Mouse (Mus musculus) kidney, embryonic 16.5 days (tissue): ENCODE measurements around the gene Zkscan3. TPM values are rescaled to one million over a fixed set of nuclear protein-coding genes. Genes with fewer than 3 reads are reported as not detected.
A peak's percentile ranks its signal among the peaks of the same experiment; 100 is the strongest.

Source experiments
- ATAC-seq: fragments of 200-750 bp; cut with Nextera tagmentation; 2 replicates; pipeline ENCODE4 v1.8.0; 2017; ENCODE audit warnings: moderate TSS enrichment; ENCODE audit not compliant: low FRiP score, low TSS enrichment
- H3K27ac ChIP-seq: fragments of 300-500 bp; sonication (generic); 2 replicates; pipeline ENCODE4 v1.5.1; 2014; ENCODE audit warnings: low read length
- H3K27me3 ChIP-seq: fragments of 300-500 bp; sonication (generic); 2 replicates; pipeline ENCODE4 v1.6.1; 2014; ENCODE audit warnings: low read length, control low read depth, mixed read lengths; ENCODE audit not compliant: insufficient read depth
- H3K36me3 ChIP-seq: fragments of 300-500 bp; sonication (generic); 2 replicates; pipeline ENCODE4 v1.6.1; 2014; ENCODE audit warnings: low read length, control low read depth, mixed read lengths; ENCODE audit not compliant: insufficient read depth
- H3K4me1 ChIP-seq: fragments of 300-500 bp; sonication (generic); 2 replicates; pipeline ENCODE4 v1.6.1; 2014; ENCODE audit warnings: low read length, control low read depth, mixed read lengths; ENCODE audit not compliant: insufficient read depth
- H3K4me2 ChIP-seq: fragments of 300-500 bp; sonication (generic); replicated peaks from 2 replicates; pipeline ENCODE4 v1.6.1; 2014; ENCODE audit warnings: low read depth, low read length
- H3K4me3 ChIP-seq: fragments of 300-500 bp; sonication (generic); 2 replicates; pipeline ENCODE4 v1.5.1; 2014; ENCODE audit warnings: mild to moderate bottlenecking, low read length
- H3K9ac ChIP-seq: fragments of 300-500 bp; sonication (generic); replicated peaks from 2 replicates; pipeline ENCODE4 v1.6.1; 2014; ENCODE audit warnings: low read length
- H3K9me3 ChIP-seq: fragments of 300-500 bp; sonication (generic); 2 replicates; pipeline ENCODE4 v1.6.1; 2016; ENCODE audit warnings: low read length, control low read depth
- WGBS: fragments of 180-500 bp; shearing (Covaris S2); extraction: QIAGEN DNeasy Blood & Tissue Kit; methylation state at CpG from one replicate; pipeline ENCODE4 v1.1.7; 2014; 5-methylcytosine and 5-hydroxymethylcytosine counted together
- polyA plus RNA-seq: library from polyadenylated mRNA; unstranded; fragments of >200 nt; fragmentation: Nextera tagmentation; extraction: Ambion mirVana; gene quantifications from 2 replicates; pipeline ENCODE4 v1.2.1, GENCODE M21; 2015

Gene Zkscan3
- polyA plus RNA-seq: 88.0 and 91.8 TPM in 2 replicates

- peaks cover 15% of the 10 kb centered on the region for H3K36me3 ChIP-seq
- ATAC-seq: peak; percentile 97
- peak within 1 kb of the TSS; percentile 91 for H3K4me3 ChIP-seq
- H3K27me3 ChIP-seq: no peaks in the 10 kb centered on the region
- peak within 1 kb of the TSS; percentile 82 for H3K27ac ChIP-seq
- H3K9me3 ChIP-seq: no peaks in the 10 kb centered on the region
- peak within 1 kb of the TSS; percentile 97 for H3K9ac ChIP-seq
- WGBS: under 1% methylated on average over 35 of the region's 35 CpGs
- peak within 1 kb of the TSS; percentile 86 for H3K4me2 ChIP-seq
- peaks cover 14% of the 10 kb centered on the region for H3K4me1 ChIP-seq
Measured at GRCm38 (mm10) chr13:21402287-21402846, at the start of gene Zkscan3. Gene Zkscan3, minus strand, starts transcription at chr13:21402755.

DNA sequence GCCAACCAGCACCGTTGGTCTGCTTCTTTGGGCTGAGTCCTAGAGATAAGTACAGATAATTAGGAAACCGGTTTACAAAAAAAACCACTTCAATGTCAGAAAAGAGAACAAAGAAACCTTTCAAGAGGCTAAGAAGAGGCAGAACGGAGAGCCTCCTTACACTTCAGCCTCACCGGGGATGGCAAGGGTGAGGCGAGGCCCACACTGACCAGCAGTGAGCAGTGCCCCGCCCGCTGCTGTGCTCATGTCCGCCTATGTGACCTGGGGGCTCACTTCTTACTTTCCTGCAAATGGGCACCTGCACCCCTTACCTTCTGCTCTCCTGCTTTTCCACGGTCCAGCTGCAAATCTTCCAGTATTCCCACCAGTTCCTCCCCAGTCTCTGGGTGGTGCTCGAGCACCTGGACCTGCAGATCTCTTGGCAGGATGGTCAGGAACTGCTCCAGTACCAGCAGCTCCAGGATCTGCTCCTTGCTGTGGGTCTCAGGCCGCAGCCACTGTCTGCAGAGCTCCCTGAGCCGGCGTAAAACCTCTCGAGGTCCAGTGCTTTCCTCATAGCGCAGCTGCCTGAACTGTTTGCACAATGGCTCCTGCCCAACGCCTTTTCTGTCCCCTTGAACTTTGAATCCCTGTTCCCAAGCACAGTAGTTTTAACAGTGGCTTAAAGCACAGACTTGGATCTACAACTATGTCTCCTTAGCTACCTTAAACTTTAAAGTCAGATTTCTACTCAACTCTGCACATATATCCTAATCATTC lies 45.5 kb upstream of the Zkscan3 start:
- H3K36me3 ChIP-seq: peaks cover 60% of the 10 kb centered on the region
- no peak for ATAC-seq
- H3K4me2 ChIP-seq: no peak overlapping the region
- 87% methylated on average over 16 of the region's 16 CpGs for WGBS
- H3K27ac ChIP-seq: no peak overlapping the region
- H3K27me3 ChIP-seq: no peaks in the 10 kb centered on the region
- no peak overlapping the region for H3K4me3 ChIP-seq
- peaks cover 10% of the 10 kb centered on the region for H3K4me1 ChIP-seq
- no peak overlapping the region for H3K9ac ChIP-seq
- no peaks in the 10 kb centered on the region for H3K9me3 ChIP-seq

GRCm38 (mm10) chr13:21446796-21447195 lies 44.2 kb upstream of the Zkscan3 start:
- H3K4me3 ChIP-seq: no peak overlapping the region
- no peak for ATAC-seq
- no peaks in the 10 kb centered on the region for H3K4me1 ChIP-seq
- H3K27me3 ChIP-seq: no peaks in the 10 kb centered on the region
- H3K9me3 ChIP-seq: no peaks in the 10 kb centered on the region
- no peak overlapping the region for H3K4me2 ChIP-seq
- H3K36me3 ChIP-seq: peaks cover 59% of the 10 kb centered on the region
- no peak overlapping the region for H3K27ac ChIP-seq
- 90% methylated on average over 9 of the region's 9 CpGs for WGBS
- H3K9ac ChIP-seq: no peak overlapping the region

GRCm38 (mm10) chr13:21441207-21441572 lies 38.6 kb upstream of the Zkscan3 start:
- Histone ChIP-seq H3K4me2 (peak overlapping the region; percentile 61), H3K27me3 (no peaks in the 10 kb centered on the region), H3K9ac (peak overlapping the region; percentile 82), H3K27ac (peak overlapping the region; percentile 88), H3K36me3 (peaks cover 28% of the 10 kb centered on the region), H3K4me3 (peak overlapping the region; percentile 63), H3K9me3 (no peaks in the 10 kb centered on the region), H3K4me1 (peaks cover 4% of the 10 kb centered on the region; the same call in 1 of the 2 replicates)
- WGBS: 16% methylated on average over 10 of the region's 10 CpGs
- ATAC-seq: peak; percentile 44; the same call in 1 of the 2 replicates

- peak; percentile 95 for ATAC-seq
- no peaks in the 10 kb centered on the region for H3K9me3 ChIP-seq
- H3K27ac ChIP-seq: peak within 1 kb of the TSS; percentile 88
- H3K4me2 ChIP-seq: peak within 1 kb of the TSS; percentile 61
- under 1% methylated on average over 32 of the region's 32 CpGs for WGBS
- peaks cover 4% of the 10 kb centered on the region; the same call in 1 of the 2 replicates for H3K4me1 ChIP-seq
- H3K9ac ChIP-seq: peak within 1 kb of the TSS; percentile 82
- peaks cover 24% of the 10 kb centered on the region for H3K36me3 ChIP-seq
- H3K27me3 ChIP-seq: no peaks in the 10 kb centered on the region
- peak within 1 kb of the TSS; percentile 63 for H3K4me3 ChIP-seq
Measured at GRCm38 (mm10) chr13:21440503-21441206, 38.1 kb upstream of the Zkscan3 start, which contains the start of gene Pgbd1. Gene Pgbd1, minus strand, starts transcription at chr13:21441058.

GRCm38 (mm10) chr13:21435476-21435875 lies 32.9 kb upstream of the Zkscan3 start:
- Histone ChIP-seq H3K9ac (no peak overlapping the region), H3K27ac (no peak overlapping the region), H3K9me3 (no peaks in the 10 kb centered on the region), H3K36me3 (no peaks in the 10 kb centered on the region), H3K4me2 (no peak overlapping the region), H3K4me1 (peaks cover 4% of the 10 kb centered on the region; the same call in 1 of the 2 replicates), H3K27me3 (no peaks in the 10 kb centered on the region), H3K4me3 (no peak overlapping the region)
- no peak for ATAC-seq
- WGBS: 78% methylated on average over 4 of the region's 4 CpGs

GRCm38 (mm10) chr13:21427631-21428030 lies 25.1 kb upstream of the Zkscan3 start:
- no peaks in the 10 kb centered on the region for H3K9me3 ChIP-seq
- H3K9ac ChIP-seq: no peak overlapping the region
- H3K4me1 ChIP-seq: no peaks in the 10 kb centered on the region
- 94% methylated on average over 1 of the region's 1 CpGs for WGBS
- no peak overlapping the region for H3K27ac ChIP-seq
- no peak overlapping the region for H3K4me2 ChIP-seq
- no peaks in the 10 kb centered on the region for H3K27me3 ChIP-seq
- no peak overlapping the region for H3K4me3 ChIP-seq
- no peak for ATAC-seq
- H3K36me3 ChIP-seq: no peaks in the 10 kb centered on the region

- WGBS: 75% methylated on average over 5 of the region's 5 CpGs
- no peaks in the 10 kb centered on the region for H3K36me3 ChIP-seq
- H3K9ac ChIP-seq: no peak overlapping the region
- H3K27ac ChIP-seq: no peak overlapping the region
- no peak for ATAC-seq
- no peak overlapping the region for H3K4me2 ChIP-seq
- H3K4me3 ChIP-seq: no peak overlapping the region
- H3K27me3 ChIP-seq: no peaks in the 10 kb centered on the region
- H3K4me1 ChIP-seq: no peaks in the 10 kb centered on the region
- H3K9me3 ChIP-seq: no peaks in the 10 kb centered on the region
Measured at GRCm38 (mm10) chr13:21423301-21423700, 20.7 kb upstream of the Zkscan3 start.

DNA sequence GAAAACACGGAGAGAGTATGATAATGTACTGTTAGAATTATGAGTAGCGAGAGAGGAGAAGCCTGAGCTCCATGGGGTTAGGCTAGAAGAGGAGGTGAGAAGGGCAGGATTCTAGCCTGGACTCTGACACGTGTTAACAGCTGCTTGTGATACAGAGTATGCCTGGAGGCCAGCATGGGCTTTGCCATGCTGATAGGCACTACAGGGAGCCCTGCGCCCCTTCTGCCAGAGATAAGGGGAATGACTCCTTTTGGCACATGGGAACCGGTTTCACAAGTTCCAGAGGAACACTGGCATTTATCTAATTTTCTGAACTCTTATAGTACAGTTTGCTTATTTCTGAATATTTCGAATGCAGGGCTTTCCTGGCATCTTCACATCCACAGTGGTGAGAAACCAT lies 16.3 kb upstream of the Zkscan3 start:
- ATAC-seq: no peak
- Histone ChIP-seq H3K9ac (no peak overlapping the region), H3K9me3 (no peaks in the 10 kb centered on the region), H3K4me3 (no peak overlapping the region), H3K4me2 (no peak overlapping the region), H3K27ac (no peak overlapping the region), H3K27me3 (no peaks in the 10 kb centered on the region), H3K4me1 (no peaks in the 10 kb centered on the region), H3K36me3 (no peaks in the 10 kb centered on the region)
- WGBS: 66% methylated on average over 6 of the region's 6 CpGs
